Mouse (Mus musculus) C2C12 (cell line): ENCODE data around the gene Pdss2.

ENCODE experiments used
- CEBPB ChIP-seq: IDR thresholded peaks from one replicate; pipeline ENCODE4 v1.6.1; 2011; ENCODE audit warnings: low read depth, mild to moderate bottlenecking, control low read depth, moderate library complexity
- CTCF ChIP-seq: IDR thresholded peaks from one replicate; pipeline ENCODE4 v1.5.1; 2011; ENCODE audit not compliant: control insufficient read depth, insufficient read depth, insufficient read length
- FOSL1 ChIP-seq: IDR thresholded peaks from one replicate; pipeline ENCODE4 v1.8.0; 2011; ENCODE audit warnings: mild to moderate bottlenecking, low read length; ENCODE audit not compliant: poor library complexity, insufficient read depth, severe bottlenecking
- MAX ChIP-seq: IDR thresholded peaks from one replicate; pipeline ENCODE4 v1.6.1; 2011; ENCODE audit warnings: mild to moderate bottlenecking, control low read depth
- MYOD1 ChIP-seq: IDR thresholded peaks from one replicate; pipeline ENCODE4 v1.6.1; 2011; ENCODE audit warnings: low read depth; ENCODE audit not compliant: control insufficient read depth, insufficient read length
- MYOG ChIP-seq: IDR thresholded peaks from one replicate; pipeline ENCODE4 v1.6.1; 2011; ENCODE audit not compliant: control insufficient read depth, insufficient read length; ENCODE audit errors: extremely low read depth
- USF1 ChIP-seq: IDR thresholded peaks from one replicate; pipeline ENCODE4 v1.6.1; 2011; ENCODE audit warnings: low read depth, mild to moderate bottlenecking, control low read depth, moderate library complexity

GRCm38 (mm10) chr10:43448656-43449055 lies 227.4 kb downstream of the Pdss2 start:
- TF ChIP-seq CTCF (no peak), MYOD1 (no peak), FOSL1 (no peak), MYOG (no peak), CEBPB (no peak), USF1 (no peak), MAX (no peak)
